Mouse (Mus musculus): ENCODE data around the gene Ppp1r9a.

DNA sequence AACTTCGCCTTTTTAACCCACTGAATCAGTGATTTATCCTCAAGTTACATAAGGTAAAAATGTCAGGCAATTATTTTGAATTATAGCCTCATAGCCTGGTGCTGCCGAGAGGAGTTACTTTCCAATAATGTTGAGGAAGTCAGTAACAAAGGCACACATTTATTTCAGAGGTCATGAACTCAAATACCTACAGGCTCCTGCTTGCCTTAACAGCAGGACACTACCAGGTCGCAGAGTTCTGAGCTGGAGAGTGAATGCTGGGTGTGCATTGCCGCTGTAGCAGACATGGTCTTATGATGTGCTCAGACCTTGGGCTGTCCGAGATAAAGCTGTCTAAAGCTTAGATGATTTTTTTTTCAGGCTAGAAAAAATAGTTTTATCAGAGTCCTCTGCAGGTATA, 196.6 kb downstream of the Ppp1r9a start:
- TF ChIP-seq CHD1 (IDR thresholded peaks at IDR 0.05; ENCODE audit: low read depth, low read length): no peak
- TF ChIP-seq CTCF (conservative IDR thresholded peaks at IDR 0.05 in 1 of 2, IDR thresholded peaks at IDR 0.05 in 1 of 2; ENCODE audit: low read depth in 2 of 2, low read length in 2 of 2): no peak
- TF ChIP-seq POLR2A (IDR thresholded peaks at IDR 0.05; ENCODE audit: low read depth, low read length): no peak
- no peak for TF ChIP-seq PAX5 (IDR thresholded peaks at IDR 0.05; ENCODE audit: low read length)
- TF ChIP-seq MAX (IDR thresholded peaks at IDR 0.05; ENCODE audit: low read length): no peak
- TF ChIP-seq ZMIZ1 (IDR thresholded peaks at IDR 0.05; ENCODE audit: low read depth, low read length): no peak

Measured in CH12.LX (cell line).